Mouse (Mus musculus): ENCODE data around the gene Ccl11.

Ccl11 gene

DNA sequence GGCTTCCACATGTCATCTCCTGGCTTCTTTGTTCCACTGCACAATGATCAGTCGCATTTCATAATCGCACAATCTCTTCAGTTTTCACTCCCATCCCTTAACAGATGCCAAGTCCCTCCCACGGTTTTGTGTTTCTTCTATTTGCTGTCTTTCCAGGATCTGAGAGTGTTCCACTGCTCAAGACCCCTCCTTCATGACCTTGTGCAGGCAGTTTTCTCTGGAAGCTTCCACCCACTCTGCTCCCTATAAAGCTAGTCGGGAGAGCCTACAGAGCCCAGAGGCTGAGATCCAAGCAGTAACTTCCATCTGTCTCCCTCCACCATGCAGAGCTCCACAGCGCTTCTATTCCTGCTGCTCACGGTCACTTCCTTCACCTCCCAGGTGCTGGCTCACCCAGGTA is at the start of gene Ccl11:
Gene Ccl11 (plus strand): TSS at position 178 of the 400 bp plus-strand sequence.
- H3K4me3 ChIP-seq (replicated peaks; ENCODE audit: low read length), result no peak within 1 kb of the TSS
- no peaks in the 10 kb centered on the region for H3K4me1 ChIP-seq (replicated peaks; ENCODE audit: low read depth, low read length)
- no peaks in the 10 kb centered on the region for H3K9me3 ChIP-seq (ENCODE audit: low read length)
- H3K27me3 ChIP-seq (ENCODE audit: insufficient read depth, low read length), result no peaks in the 10 kb centered on the region
- TF ChIP-seq CTCF (conservative IDR thresholded peaks at IDR 0.05; ENCODE audit: low read length) (no peak), NANOG (IDR thresholded peaks at IDR 0.05; ENCODE audit: borderline replicate concordance, low read length) (no peak), POU5F1 (IDR thresholded peaks at IDR 0.05; ENCODE audit: borderline replicate concordance, low read length) (no peak)
- no peaks in the 10 kb centered on the region for H3K36me3 ChIP-seq (ENCODE audit: insufficient read depth, low read length)

DNA sequence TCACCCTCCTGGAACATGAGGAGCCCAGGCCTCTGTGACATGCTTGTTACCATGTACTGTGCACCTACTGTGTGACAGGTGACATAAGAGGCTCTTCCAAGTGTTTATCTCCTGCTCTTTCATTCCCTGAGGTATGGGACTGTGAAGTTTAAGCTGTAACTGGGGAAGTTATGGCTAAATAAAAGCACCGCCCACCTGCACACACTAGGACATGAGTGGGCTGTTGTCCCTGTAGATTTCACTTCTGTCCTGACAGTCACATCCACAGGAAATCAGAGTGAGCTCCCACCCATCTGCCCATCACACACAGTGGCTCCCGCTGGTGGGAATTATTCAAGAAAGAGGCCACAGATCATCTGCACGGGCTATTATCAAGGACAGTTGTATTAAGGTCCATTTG is 47.5 kb upstream of the Ccl11 start:
- TF ChIP-seq CTCF (conservative IDR thresholded peaks at IDR 0.05; ENCODE audit: low read length) (no peak), POU5F1 (IDR thresholded peaks at IDR 0.05; ENCODE audit: borderline replicate concordance, low read length) (no peak), NANOG (IDR thresholded peaks at IDR 0.05; ENCODE audit: borderline replicate concordance, low read length) (no peak)
- H3K9me3 ChIP-seq (ENCODE audit: low read length), result peaks cover 16% of the 10 kb centered on the region
- no peaks in the 10 kb centered on the region for H3K27me3 ChIP-seq (ENCODE audit: insufficient read depth, low read length)
- no peaks in the 10 kb centered on the region for H3K36me3 ChIP-seq (ENCODE audit: insufficient read depth, low read length)
- no peaks in the 10 kb centered on the region; the same call in 1 of the 2 replicates for H3K4me1 ChIP-seq (replicated peaks; ENCODE audit: low read depth, low read length)
- H3K4me3 ChIP-seq (replicated peaks; ENCODE audit: low read length), result no peak overlapping the region

DNA sequence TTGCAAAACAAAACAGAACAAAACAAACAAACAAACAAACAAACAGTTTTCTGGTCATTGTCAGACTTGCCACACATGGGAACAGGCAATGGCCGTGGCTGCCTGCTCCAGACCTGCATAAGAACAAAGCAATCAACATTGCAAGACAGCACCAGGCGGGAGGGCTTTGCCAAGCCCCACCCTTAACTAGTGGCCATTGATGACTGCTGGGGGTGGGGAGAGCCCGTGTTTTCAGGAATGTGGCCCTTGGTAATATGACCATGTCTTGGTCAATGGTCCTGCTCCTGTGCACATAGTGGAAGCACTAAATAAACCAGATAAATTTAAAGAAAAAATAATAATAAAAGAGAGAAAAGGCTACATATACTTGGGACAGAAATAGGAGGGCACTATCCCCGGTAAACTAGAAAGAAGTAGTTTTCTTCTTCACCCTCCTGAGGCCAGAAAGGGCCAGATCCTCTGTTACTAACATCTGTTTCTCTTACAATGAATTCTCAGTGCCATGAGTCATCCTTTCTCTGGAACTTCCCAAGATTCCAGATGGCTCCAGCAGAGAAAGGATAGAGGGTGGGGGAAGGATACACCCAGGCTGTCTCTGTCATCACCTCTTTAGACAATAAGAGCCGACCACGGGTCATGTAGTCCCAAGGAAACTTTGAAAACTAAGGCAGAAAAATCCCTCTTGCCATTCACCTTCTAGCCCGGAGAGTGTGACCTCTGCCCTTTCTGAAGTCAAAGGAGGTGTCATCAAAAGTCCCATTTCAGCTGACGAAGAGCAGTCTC is 46.0 kb upstream of the Ccl11 start:
- Histone ChIP-seq H3K4me1 (replicated peaks; ENCODE audit: low read depth, low read length) (no peaks in the 10 kb centered on the region; the same call in 1 of the 2 replicates), H3K9me3 (ENCODE audit: low read length) (peaks cover 16% of the 10 kb centered on the region), H3K27me3 (ENCODE audit: insufficient read depth, low read length) (no peaks in the 10 kb centered on the region), H3K36me3 (ENCODE audit: insufficient read depth, low read length) (no peaks in the 10 kb centered on the region), H3K4me3 (replicated peaks; ENCODE audit: low read length) (no peak overlapping the region)
- TF ChIP-seq CTCF (conservative IDR thresholded peaks at IDR 0.05; ENCODE audit: low read length), result no peak
- no peak for TF ChIP-seq POU5F1 (IDR thresholded peaks at IDR 0.05; ENCODE audit: borderline replicate concordance, low read length)
- TF ChIP-seq NANOG (IDR thresholded peaks at IDR 0.05; ENCODE audit: borderline replicate concordance, low read length), result no peak

DNA sequence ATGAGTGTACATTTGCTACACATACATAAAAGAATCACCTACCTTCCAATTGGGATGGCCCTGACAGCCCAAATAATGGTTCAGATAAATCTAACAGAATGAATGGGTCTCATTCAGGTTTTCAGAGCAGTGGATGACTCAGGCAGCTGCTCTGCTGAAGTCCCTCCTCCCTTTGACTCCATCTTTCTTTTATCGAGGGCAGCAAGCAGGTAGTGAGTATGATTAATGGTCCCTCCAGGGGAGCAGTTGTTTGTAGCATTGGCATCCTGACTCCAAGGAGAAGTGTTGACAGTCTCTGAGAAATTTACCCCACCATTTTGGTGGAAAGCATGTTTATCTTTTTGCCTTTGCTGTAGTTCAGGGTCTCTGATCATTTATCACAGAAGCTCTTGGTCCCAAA is 43.9 kb upstream of the Ccl11 start:
- no peak for TF ChIP-seq CTCF (conservative IDR thresholded peaks at IDR 0.05; ENCODE audit: low read length)
- TF ChIP-seq POU5F1 (IDR thresholded peaks at IDR 0.05; ENCODE audit: borderline replicate concordance, low read length), result no peak
- TF ChIP-seq NANOG (IDR thresholded peaks at IDR 0.05; ENCODE audit: borderline replicate concordance, low read length), result no peak
- Histone ChIP-seq H3K36me3 (ENCODE audit: insufficient read depth, low read length) (no peaks in the 10 kb centered on the region), H3K4me1 (replicated peaks; ENCODE audit: low read depth, low read length) (no peaks in the 10 kb centered on the region; the same call in 1 of the 2 replicates), H3K4me3 (replicated peaks; ENCODE audit: low read length) (no peak overlapping the region), H3K9me3 (ENCODE audit: low read length) (peaks cover 16% of the 10 kb centered on the region), H3K27me3 (ENCODE audit: insufficient read depth, low read length) (no peaks in the 10 kb centered on the region)

DNA sequence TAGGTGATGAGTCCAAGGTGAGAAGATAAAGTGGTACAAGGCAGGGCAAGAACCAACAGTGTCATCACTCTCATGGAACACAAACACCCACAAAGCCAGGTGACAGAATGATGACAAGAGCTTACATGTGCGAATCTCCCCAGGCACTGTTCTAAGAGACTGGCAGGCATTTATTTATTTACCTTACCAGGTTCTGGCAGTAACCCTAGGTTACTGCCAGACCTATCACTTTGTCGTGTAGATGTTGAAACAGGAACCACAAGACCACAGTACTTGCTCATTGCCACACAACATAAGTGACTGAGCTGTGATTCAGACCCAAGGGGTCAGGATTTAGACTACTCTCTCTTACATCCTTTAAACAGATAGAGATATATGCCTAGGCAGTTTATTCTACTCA is 42.6 kb upstream of the Ccl11 start:
- peaks cover 16% of the 10 kb centered on the region for H3K9me3 ChIP-seq (ENCODE audit: low read length)
- no peaks in the 10 kb centered on the region for H3K27me3 ChIP-seq (ENCODE audit: insufficient read depth, low read length)
- H3K4me1 ChIP-seq (replicated peaks; ENCODE audit: low read depth, low read length), result no peaks in the 10 kb centered on the region; the same call in 1 of the 2 replicates
- H3K36me3 ChIP-seq (ENCODE audit: insufficient read depth, low read length), result no peaks in the 10 kb centered on the region
- H3K4me3 ChIP-seq (replicated peaks; ENCODE audit: low read length), result no peak overlapping the region
- TF ChIP-seq CTCF (conservative IDR thresholded peaks at IDR 0.05; ENCODE audit: low read length), result no peak
- no peak for TF ChIP-seq POU5F1 (IDR thresholded peaks at IDR 0.05; ENCODE audit: borderline replicate concordance, low read length)
- no peak for TF ChIP-seq NANOG (IDR thresholded peaks at IDR 0.05; ENCODE audit: borderline replicate concordance, low read length)

DNA sequence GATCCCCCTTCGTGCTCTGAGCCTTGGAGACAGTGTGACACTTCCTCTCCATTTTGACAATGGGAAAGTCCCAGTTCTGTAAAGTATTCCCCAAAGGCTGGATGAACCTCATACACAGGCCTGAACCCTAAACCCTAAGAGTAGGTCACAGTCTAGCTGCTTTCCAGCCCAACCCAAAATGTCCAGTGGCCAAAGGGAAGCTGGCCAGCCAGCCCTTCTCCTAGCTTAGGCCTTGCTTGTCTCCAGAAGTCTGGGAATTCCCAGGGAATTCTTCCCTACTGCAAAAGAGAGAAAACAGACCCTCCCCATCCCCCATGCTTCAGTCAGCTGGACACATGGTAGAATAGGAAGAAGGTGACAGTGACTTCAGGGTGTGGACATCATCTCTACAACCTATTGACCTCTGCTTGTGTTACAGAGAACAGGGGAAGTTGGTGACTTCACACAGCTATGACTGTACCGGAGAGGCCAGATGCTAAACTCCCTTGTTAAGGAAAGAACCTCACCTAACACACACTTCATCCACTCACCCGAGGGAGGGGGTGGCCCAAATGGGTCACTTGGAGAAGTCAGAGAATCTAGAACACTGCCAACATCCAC is 41.3 kb upstream of the Ccl11 start:
- H3K36me3 ChIP-seq (ENCODE audit: insufficient read depth, low read length), result no peaks in the 10 kb centered on the region
- H3K4me3 ChIP-seq (replicated peaks; ENCODE audit: low read length), result no peak overlapping the region
- no peaks in the 10 kb centered on the region; the same call in 1 of the 2 replicates for H3K4me1 ChIP-seq (replicated peaks; ENCODE audit: low read depth, low read length)
- no peaks in the 10 kb centered on the region for H3K27me3 ChIP-seq (ENCODE audit: insufficient read depth, low read length)
- peaks cover 16% of the 10 kb centered on the region for H3K9me3 ChIP-seq (ENCODE audit: low read length)
- TF ChIP-seq CTCF (conservative IDR thresholded peaks at IDR 0.05; ENCODE audit: low read length), result no peak
- TF ChIP-seq POU5F1 (IDR thresholded peaks at IDR 0.05; ENCODE audit: borderline replicate concordance, low read length), result no peak
- TF ChIP-seq NANOG (IDR thresholded peaks at IDR 0.05; ENCODE audit: borderline replicate concordance, low read length), result no peak

DNA sequence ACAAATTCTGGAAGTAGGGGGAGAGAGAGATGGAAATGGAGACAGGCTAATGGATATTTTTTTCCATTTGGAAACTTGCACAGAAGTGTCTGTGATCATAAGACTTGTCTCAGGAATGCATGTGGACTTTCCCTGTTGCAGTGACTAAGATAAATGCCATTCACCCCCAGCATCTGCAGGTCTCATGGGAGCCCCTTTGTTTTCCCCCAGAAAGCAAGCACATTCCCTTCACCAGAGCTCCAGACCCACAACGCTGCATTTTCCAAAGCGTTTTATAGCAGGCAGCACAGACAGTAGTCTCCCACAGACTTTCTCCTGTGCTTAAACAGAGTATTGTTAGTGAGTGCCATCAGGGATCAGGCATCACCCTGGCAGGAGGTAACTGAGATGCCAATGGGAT is 38.2 kb upstream of the Ccl11 start:
- Histone ChIP-seq H3K4me3 (replicated peaks; ENCODE audit: low read length) (no peak overlapping the region), H3K9me3 (ENCODE audit: low read length) (no peaks in the 10 kb centered on the region), H3K4me1 (replicated peaks; ENCODE audit: low read depth, low read length) (no peaks in the 10 kb centered on the region), H3K27me3 (ENCODE audit: insufficient read depth, low read length) (no peaks in the 10 kb centered on the region), H3K36me3 (ENCODE audit: insufficient read depth, low read length) (no peaks in the 10 kb centered on the region)
- TF ChIP-seq CTCF (conservative IDR thresholded peaks at IDR 0.05; ENCODE audit: low read length) (no peak), NANOG (IDR thresholded peaks at IDR 0.05; ENCODE audit: borderline replicate concordance, low read length) (no peak), POU5F1 (IDR thresholded peaks at IDR 0.05; ENCODE audit: borderline replicate concordance, low read length) (no peak)

DNA sequence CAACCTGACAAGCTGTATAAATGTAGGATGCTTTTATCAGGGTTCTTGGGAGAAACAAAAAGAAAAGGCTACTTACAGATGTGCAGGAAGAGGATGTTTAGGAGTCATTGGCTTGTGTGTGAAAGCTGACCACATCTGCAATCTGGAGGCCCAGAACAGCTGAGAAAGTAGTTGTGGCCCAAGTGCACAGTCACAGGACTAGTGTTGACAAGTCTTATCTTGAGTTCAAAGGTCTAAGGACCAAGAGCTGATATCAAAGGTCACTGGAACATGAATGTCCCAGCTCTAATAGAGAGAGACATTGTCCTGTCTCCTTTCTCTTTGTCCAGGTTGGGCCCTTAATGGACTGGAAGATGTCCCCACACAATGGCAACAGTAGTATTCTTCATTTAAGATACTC is 37.8 kb upstream of the Ccl11 start:
- no peak for TF ChIP-seq POU5F1 (IDR thresholded peaks at IDR 0.05; ENCODE audit: borderline replicate concordance, low read length)
- no peak for TF ChIP-seq NANOG (IDR thresholded peaks at IDR 0.05; ENCODE audit: borderline replicate concordance, low read length)
- TF ChIP-seq CTCF (conservative IDR thresholded peaks at IDR 0.05; ENCODE audit: low read length), result no peak
- Histone ChIP-seq H3K36me3 (ENCODE audit: insufficient read depth, low read length) (no peaks in the 10 kb centered on the region), H3K4me1 (replicated peaks; ENCODE audit: low read depth, low read length) (no peaks in the 10 kb centered on the region), H3K27me3 (ENCODE audit: insufficient read depth, low read length) (no peaks in the 10 kb centered on the region), H3K9me3 (ENCODE audit: low read length) (no peaks in the 10 kb centered on the region), H3K4me3 (replicated peaks; ENCODE audit: low read length) (no peak overlapping the region)

Measured in E14TG2a.4 (cell line).